Mouse (Mus musculus) megakaryocyte, embryonic 14.5 days (primary cell): ENCODE results near the gene Prkaca.

Experiments used
- FLI1 ChIP-seq: IDR thresholded peaks from 2 replicates; pipeline ENCODE4 v1.6.1; 2012; ENCODE audit warnings: low read length, inconsistent platforms, mixed read lengths
- GATA1 ChIP-seq: IDR thresholded peaks from 3 replicates; pipeline ENCODE4 v1.6.1; 2012; ENCODE audit warnings: mixed read lengths, low read length, inconsistent platforms, borderline replicate concordance

DNA sequence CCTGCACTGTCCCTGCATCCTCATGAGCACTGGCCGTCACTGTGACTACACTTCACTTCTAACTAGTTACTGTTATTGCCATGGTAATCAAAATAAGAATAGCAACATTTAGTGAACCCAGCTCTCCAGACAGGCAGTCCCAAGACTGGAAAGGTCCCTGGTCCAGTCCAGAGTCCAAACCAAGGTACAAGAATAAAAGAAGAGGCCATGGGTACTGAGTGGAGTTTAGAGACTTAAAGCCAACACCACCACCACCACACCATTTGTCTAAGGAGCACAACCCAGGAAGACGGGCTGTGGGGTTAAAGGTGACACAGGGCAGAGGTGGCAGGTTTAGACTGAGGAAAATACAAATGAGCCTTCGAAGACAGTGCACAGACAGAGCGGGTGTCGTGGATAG is 48.2 kb upstream of the Prkaca start:
- TF ChIP-seq GATA1 (no peak), FLI1 (no peak)
